Mouse (Mus musculus): ENCODE data around the gene Osbp2.
"Not testable (repeated sequence)": the region's sequence is repeated elsewhere in the genome, so short reads cannot be mapped to it uniquely, and the experiment has no call there.

Osbp2 gene

GRCm38 (mm10) chr11:3863454-3864112 is at the start of gene Osbp2:
Gene Osbp2 (minus strand): TSS chr11:3863903.
- peak; percentile 60 for DNase-seq (ENCODE audit: low read depth)

- no peak for DNase-seq (ENCODE audit: low read depth)
Observed at GRCm38 (mm10) chr11:3912875-3913271, 49.2 kb upstream of the Osbp2 start.

DNA sequence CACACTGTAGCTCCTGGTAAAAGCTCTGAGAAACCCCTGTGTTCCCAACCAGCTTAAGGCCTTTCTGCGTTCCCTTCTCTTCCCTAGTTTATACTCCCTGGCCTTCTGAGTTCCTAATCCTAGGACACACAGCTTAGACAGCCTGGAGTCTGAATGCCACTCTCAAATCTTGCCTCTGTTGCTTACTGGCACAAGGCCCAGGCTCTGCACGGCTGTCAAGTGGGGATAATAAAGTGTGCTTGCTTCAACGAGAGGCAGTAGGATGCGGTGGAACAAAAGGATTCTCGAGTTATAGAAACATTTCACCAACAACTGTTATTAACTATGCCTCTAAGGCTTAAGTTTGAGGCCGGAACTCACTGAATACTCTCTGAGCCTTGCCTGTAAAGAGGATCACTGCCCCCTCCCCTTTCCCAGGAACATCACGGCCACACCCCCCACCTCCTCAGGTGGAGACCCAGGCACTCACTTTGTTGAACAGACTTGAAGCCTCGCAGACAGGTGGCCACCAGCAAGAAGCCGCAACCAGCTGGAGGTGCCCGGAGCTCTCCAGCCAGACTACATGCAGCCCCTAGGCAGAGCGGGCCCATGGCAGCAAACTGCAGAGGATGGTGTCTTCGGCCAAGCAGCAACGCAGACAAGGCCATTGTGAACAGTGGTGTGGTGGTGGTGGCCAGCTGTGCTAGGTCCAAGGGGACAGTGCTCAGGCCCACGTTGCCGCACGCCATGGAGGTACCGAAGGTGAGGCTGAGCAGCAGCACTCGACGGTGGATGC is 48.6 kb upstream of the Osbp2 start:
- DNase-seq (ENCODE audit: low read depth): no peak

- not testable (repeated sequence) for DNase-seq (ENCODE audit: low read depth)
Observed at GRCm38 (mm10) chr11:3911440-3911839, 47.7 kb upstream of the Osbp2 start.

DNA sequence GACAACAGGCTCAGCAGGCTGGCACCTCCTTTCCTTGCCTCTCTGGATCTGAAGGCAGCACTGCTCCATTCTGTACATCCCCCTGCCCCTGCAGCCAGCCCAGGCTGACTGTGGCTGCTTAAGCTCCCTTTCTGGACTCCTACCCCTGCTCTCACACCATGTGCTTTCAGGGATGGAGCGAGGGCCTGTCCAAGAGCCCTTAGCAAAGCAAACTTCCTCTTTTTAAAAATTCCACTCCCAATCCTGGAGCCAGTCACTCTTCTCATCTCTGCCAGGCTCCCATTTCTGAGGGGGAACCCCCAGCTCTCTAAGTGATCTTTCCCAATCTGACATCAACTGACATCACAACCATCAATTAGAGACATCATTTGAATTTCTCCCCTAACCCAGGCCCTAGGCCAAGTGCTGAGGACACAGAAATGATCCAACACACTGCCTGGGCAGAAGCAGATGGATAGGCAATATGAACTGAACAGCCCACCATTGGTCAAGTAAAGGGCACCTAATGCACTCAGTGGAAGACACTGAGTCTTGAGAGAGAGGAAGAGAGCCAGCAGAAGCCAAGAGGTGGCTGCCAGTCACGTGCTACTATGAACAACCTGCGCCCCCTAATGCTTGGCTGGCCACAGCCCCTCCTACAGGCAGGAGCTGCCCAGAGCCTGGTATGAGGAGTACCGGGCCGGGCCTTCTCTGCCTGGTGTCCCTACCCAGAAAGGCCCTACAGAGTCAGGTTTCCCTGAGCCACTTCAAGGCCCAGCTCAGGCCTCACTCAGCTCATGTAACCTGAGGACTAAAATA is 47.0 kb upstream of the Osbp2 start:
- no peak for DNase-seq (ENCODE audit: low read depth)

- no peak for DNase-seq (ENCODE audit: low read depth)
Observed at GRCm38 (mm10) chr11:3909236-3909635, 45.5 kb upstream of the Osbp2 start.

DNA sequence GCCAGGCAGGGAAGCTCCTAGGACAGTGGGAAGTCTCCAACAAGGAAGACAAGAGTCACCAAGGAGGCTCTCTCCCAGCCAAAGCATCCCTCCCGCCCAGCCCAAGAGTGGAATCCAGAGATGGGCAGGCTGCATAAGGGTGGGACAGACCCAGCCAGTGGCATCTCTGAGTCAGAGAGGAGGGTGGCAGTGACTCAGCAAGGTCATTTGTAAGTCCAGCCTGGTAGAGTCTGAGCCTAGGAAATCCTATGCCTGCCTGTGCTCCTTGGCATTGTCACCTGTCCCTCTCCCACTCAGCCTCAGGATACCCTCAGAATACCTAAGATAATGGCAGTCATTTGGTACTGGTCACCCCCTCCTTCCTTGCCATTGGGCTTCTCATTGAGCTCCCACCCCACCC is 41.7 kb upstream of the Osbp2 start:
- DNase-seq (ENCODE audit: low read depth): no peak

DNA sequence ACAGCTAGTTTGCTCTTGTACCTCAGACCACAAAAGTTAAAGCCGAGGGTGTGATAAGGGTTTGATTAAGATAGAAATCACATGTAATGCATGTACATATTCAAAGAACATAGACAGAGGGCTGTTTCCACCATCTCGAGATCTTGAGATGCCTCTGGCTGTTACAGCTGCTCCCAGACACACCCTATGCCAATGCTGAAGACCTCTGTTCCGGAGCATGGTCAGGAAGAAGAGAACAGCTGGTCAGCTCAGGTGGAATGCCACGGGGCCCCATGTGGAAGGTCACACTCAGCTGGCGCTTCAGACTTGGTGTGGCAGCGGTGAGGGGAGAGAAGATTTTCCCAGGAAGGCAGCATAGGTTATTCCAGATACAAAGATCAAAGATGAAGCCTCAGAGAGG is 41.0 kb upstream of the Osbp2 start:
- DNase-seq (ENCODE audit: low read depth): no peak

DNA sequence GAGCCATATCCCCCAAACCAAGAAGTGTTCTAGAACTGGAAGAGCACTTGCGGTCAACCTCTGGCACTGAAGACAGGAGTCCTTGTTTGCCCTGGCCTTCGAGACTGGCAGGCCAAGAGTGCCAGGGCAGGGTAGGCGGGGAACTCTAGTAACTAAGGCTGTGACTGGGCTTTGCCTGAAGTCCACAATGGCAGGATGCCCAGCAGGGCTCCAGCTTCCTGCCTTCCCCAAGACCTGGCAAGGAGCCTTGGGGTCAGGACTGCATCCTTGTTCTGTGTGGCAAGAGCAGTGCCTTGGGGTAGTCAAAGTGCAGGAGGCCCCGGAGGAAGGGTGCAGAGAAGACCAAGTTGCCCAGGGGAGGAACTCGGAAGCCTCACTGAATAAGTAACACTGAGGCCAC is 39.3 kb upstream of the Osbp2 start:
- DNase-seq (ENCODE audit: low read depth): no peak

DNA sequence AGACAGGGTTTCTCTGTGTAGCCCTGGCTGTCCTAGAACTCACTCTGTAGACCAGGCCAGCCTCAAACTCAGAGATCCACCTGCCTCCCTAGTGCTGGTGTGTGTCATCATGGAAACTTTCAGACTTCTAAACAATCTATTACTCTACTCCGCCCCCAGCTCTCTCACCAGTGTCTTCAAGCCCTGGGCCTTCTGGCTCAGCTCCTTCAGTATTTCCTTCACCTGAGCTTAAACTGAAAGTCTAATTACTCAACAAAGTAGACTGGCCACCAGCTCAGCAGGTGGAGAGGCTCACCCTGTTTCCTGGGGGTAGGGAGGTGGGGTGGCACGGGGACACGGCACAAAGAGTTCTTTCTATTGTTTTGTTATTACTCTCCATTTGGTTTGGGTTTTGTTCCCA is 38.8 kb upstream of the Osbp2 start:
- no peak for DNase-seq (ENCODE audit: low read depth)

GRCm38 (mm10) chr11:3900296-3900695 is 36.6 kb upstream of the Osbp2 start:
- DNase-seq (ENCODE audit: low read depth): no peak

- no peak for DNase-seq (ENCODE audit: low read depth)
Observed at GRCm38 (mm10) chr11:3895933-3896332, 32.2 kb upstream of the Osbp2 start.

DNA sequence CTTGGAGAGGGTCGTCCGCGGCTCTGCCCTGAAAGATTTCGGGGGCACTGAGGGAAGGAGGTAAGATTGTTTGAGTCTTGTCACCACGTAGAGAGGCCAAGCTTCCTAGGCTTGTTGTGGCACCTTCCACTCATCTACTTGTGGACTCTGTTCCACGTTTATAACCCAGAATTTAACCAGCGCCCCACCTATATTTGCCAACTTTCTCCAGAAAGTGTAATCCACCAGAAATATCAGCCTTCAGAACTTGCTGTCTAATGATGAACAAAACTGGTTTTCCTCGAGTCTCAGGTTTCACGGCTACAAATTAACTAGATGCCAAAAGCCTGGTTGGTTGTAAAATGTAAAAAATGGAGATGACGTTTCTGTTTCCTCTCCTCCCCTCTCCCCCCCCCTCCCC is 31.8 kb upstream of the Osbp2 start:
- peak; percentile 56 for DNase-seq (ENCODE audit: low read depth)

DNA sequence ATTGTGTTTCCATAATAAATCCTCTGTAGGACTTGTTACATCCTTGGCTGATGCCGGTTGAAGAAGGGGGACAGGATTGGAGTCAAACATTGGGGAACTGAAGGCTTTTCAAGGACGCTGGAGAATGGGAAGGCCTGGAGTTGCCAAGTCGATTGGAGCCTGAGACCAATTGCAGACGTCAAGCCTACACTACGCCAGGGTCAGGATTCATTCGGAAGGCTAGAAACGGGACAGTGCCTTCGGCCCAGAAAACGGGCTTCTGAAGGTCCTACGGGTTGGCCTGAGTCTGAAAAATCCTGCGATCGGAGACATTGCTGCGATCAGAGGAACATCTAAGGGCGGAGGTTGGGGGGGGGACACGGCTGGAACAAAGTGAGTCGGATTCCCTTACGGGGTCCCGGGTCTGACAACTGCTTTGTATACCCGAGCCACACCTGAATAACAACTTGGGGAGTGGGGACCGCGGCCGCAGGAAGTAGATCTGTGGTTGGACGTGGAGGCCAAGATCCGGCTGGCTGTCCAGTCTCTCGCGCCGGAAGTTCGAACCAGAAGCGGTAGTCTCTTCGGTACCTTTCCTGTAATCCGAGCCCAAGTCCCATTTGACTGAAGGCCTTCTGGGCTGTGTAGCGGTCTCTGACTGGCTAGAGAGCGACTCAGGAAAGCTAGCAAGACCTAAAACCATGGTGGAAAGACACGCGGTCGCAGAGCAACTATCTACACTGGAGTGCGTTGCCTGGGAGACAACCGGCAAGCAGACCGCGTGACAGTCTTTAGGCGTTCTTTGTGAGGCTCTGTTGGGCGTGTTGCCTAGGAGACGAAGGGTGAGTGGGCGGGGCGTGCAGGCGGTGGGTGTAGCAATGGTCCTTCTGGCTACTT is 30.9 kb upstream of the Osbp2 start, which contains the start of the genes 4921536K21Rik and Dusp18:
Gene 4921536K21Rik (minus strand): TSS at position 693 of the 876 bp plus-strand sequence.
Gene Dusp18 (plus strand): TSS at position 835 of the 876 bp plus-strand sequence.
- peak; percentile 92 for DNase-seq (ENCODE audit: low read depth)

DNA sequence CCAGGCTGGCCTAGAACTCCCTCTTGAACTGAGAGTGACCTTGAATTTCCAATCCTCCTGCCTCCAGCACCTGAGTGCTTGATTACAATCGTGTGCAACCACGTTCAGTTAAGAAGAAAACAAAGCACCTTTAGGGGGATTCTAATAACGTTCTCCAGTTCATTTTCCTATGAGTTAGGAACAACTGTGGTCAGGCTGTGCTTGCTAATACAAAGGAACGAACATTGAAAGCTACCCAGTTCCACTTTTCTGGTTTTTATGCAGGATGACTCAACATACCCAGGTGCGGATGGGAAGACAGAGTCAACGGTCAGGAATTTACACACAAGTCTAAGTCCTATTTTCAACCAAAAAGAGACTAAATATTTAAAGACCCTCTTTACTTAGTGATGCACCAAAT is 30.3 kb upstream of the Osbp2 start:
- no peak for DNase-seq (ENCODE audit: low read depth)

GRCm38 (mm10) chr11:3887331-3887730 is 23.6 kb upstream of the Osbp2 start:
- no peak for DNase-seq (ENCODE audit: low read depth)

DNA sequence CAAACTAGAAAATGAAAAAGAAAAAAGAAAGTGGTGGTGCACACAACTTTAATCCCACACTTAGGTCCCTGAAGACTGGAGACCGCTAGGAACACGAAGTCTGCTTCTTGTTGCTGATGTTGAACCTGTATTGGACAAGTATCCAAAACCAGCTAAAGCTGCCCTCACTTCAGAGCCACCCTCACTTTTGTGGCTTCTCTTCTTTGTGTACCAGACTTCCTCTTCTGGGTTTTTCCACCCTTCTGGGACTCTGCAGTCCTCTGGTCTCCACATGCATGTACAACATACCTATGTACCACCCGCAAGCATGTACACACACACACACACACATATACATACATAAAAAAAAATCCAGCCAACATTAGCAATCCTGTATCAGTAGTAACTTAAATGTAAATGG is 20.0 kb upstream of the Osbp2 start:
- DNase-seq (ENCODE audit: low read depth): no peak

DNA sequence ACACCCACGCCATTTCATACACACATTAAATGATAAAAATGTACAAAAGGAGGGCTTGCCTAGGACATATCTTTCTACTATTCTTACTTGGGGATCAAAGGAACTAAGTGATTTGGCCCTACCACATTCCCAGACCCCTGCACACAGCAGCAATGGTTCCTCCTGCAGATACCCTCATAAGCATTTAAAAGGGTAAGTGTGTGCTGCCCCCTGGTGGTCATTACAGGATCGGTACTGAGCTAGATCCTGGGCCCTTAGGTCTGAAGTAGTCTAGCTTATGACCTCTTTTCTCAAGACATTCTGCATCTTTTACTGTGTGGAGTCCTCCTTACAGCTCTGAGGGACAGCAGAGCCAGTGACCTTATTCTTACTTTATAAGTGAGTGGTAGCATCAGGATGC is 16.1 kb upstream of the Osbp2 start:
- DNase-seq (ENCODE audit: low read depth): peak; percentile 81

- DNase-seq (ENCODE audit: low read depth): no peak
Observed at GRCm38 (mm10) chr11:3878660-3879059, 15.0 kb upstream of the Osbp2 start.

- no peak for DNase-seq (ENCODE audit: low read depth)
Observed at GRCm38 (mm10) chr11:3876419-3876818, 12.7 kb upstream of the Osbp2 start.

GRCm38 (mm10) chr11:3864343-3864742 is 640 bp upstream of the Osbp2 start:
- DNase-seq (ENCODE audit: low read depth): peak; percentile 12

Measured in naive thymus-derived CD4-positive, alpha-beta T cell, adult 2 months (primary cell).